Mouse (Mus musculus) lung, embryonic 16.5 days (tissue): ENCODE measurements around the gene Adcy6. TPM values are rescaled to one million over a fixed set of nuclear protein-coding genes. Genes with fewer than 3 reads are reported as not detected.

Experiments
- ATAC-seq: fragments of 200-750 bp; cut with Nextera tagmentation; 2 replicates; pipeline ENCODE4 v1.8.0; 2017; ENCODE audit warnings: low read depth, mild to moderate bottlenecking, moderate library complexity
- H3K27ac ChIP-seq: fragments of 300-500 bp; sonication (generic); 2 replicates; pipeline ENCODE4 v1.5.1; 2014; ENCODE audit warnings: mild to moderate bottlenecking, control low read depth, low read length
- H3K27me3 ChIP-seq: fragments of 300-500 bp; sonication (generic); 2 replicates; pipeline ENCODE4 v1.6.1; 2014; ENCODE audit warnings: low read depth, low read length, mixed read lengths; ENCODE audit not compliant: control insufficient read depth, insufficient read depth
- H3K36me3 ChIP-seq: fragments of 300-500 bp; sonication (generic); 2 replicates; pipeline ENCODE4 v1.6.1; 2014; ENCODE audit warnings: low read length; ENCODE audit not compliant: control insufficient read depth, insufficient read depth
- H3K4me1 ChIP-seq: fragments of 300-500 bp; sonication (generic); replicated peaks from 2 replicates; pipeline ENCODE4 v1.6.1; 2014; ENCODE audit warnings: low read length, mixed read lengths; ENCODE audit not compliant: control insufficient read depth, insufficient read depth
- H3K4me2 ChIP-seq: fragments of 300-500 bp; sonication (generic); 2 replicates; pipeline ENCODE4 v1.6.1; 2014; ENCODE audit warnings: low read depth, low read length, control low read depth
- H3K4me3 ChIP-seq: fragments of 300-500 bp; sonication (generic); 2 replicates; pipeline ENCODE4 v1.5.1; 2014; ENCODE audit warnings: mild to moderate bottlenecking, low read length, control low read depth
- H3K9ac ChIP-seq: fragments of 300-500 bp; sonication (generic); 2 replicates; pipeline ENCODE4 v1.6.1; 2014; ENCODE audit warnings: low read length, control low read depth
- H3K9me3 ChIP-seq: fragments of 300-500 bp; sonication (generic); 2 replicates; pipeline ENCODE4 v1.6.1; 2016; ENCODE audit warnings: low read length; ENCODE audit not compliant: control insufficient read depth
- WGBS: fragments of 180-500 bp; shearing (Covaris S2); extraction: QIAGEN DNeasy Blood & Tissue Kit; methylation state at CpG from one replicate; pipeline ENCODE4 v1.1.7; 2014; 5-methylcytosine and 5-hydroxymethylcytosine counted together
- polyA plus RNA-seq: library from polyadenylated mRNA; unstranded; fragments of >200 nt; fragmentation: Nextera tagmentation; extraction: Ambion mirVana; gene quantifications from 2 replicates; pipeline ENCODE4 v1.2.1, GENCODE M21; 2015

Gene Adcy6
- polyA plus RNA-seq, 1 experiment from 2014 or later: 21.7 TPM

DNA sequence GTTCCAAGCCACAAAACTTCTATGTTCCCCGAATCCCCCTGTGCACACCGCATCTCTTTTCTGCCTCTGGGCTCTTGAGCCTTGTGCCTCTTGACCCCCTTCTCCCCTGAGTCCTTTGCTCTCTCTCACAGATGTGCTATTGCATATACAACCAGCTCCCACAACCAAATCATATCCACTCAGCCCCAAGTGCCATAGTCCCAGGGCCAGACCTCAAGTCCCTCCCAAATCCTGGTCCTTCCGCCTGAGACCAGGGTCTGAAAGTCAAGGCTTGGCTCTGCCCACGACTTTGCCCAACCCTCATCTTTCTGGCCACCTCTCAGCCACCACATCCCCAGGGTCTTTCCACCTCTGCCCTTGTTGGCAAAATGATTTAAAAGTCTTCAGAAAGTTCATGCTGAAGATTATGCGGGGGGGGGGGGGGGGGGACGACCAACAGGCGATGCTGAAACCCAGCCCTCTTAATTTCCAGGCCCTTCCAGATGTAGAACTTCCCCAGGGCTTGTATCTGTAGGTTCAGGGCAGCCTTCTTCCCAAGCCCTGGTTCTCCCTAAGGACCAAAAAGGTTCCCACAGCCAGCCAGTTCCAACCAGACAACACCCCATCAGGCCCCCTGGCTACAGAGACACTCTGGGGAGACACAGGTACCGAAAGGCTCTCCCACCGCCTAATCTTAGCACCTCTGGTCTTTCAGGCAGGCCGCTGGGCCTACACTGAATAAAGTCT, 1.7 kb downstream of the Adcy6 start:
- Histone ChIP-seq H3K9ac (peak overlapping the region; percentile 92), H3K4me1 (peaks cover 29% of the 10 kb centered on the region), H3K9me3 (no peaks in the 10 kb centered on the region), H3K36me3 (peaks cover 19% of the 10 kb centered on the region), H3K27ac (peak overlapping the region; percentile 97), H3K4me2 (peak overlapping the region; percentile 86), H3K27me3 (no peaks in the 10 kb centered on the region), H3K4me3 (peak overlapping the region; percentile 90)
- no peak; the same call in 1 of the 2 replicates for ATAC-seq
- WGBS: 8% methylated on average over 9 of the region's 10 CpGs

DNA sequence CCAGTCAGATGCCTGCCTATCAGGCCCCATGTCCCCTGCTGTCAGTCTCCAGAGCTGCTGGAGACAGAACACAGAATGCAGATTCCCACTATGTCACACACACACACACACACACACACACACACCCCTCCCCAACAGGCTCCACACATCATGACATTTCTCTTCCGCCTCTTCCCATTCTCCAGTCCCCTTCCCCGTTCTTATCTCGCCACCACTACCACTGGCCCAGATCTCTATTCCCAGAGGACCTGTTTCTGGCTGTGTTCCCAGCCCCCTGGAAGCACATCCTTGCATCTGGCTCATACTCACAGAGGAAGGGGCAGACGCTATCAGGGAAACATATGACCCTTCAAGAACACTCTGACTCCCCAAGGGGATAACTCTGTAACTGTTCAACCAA, 2.3 kb downstream of the Adcy6 start:
- peak overlapping the region; percentile 92 for H3K9ac ChIP-seq
- H3K27me3 ChIP-seq: no peaks in the 10 kb centered on the region
- peaks cover 19% of the 10 kb centered on the region for H3K36me3 ChIP-seq
- H3K4me3 ChIP-seq: peak overlapping the region; percentile 90
- H3K9me3 ChIP-seq: no peaks in the 10 kb centered on the region
- ATAC-seq: peak; percentile 41
- peaks cover 35% of the 10 kb centered on the region for H3K4me1 ChIP-seq
- peak overlapping the region; percentile 86 for H3K4me2 ChIP-seq
- H3K27ac ChIP-seq: peak overlapping the region; percentile 97
- 5% methylated on average over 4 of the region's 4 CpGs for WGBS

DNA sequence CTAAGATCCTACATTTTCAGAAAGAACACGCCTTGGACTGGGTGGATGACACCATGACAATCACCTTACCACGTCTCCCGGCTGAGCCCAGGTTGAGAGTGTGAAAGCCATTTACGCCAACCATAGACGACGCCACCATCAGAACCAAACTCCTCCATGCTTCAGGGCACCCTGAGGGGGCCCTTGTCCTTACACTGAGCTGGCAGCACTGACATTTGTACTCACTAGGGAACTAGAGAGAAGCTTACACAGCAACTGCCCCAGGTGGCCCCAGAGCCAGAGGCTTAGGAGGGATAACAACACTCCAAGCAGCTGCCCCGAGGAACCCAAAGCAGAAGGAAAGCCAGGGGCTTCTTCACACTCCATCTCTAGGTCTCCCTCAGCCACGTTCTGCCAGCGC, 3.1 kb downstream of the Adcy6 start:
- H3K4me3 ChIP-seq: peak overlapping the region; percentile 90
- ATAC-seq: no peak
- H3K36me3 ChIP-seq: peaks cover 19% of the 10 kb centered on the region
- H3K27ac ChIP-seq: peak overlapping the region; percentile 62
- peak overlapping the region; percentile 44 for H3K9ac ChIP-seq
- H3K27me3 ChIP-seq: no peaks in the 10 kb centered on the region
- WGBS: 64% methylated on average over 9 of the region's 9 CpGs
- H3K4me1 ChIP-seq: peaks cover 38% of the 10 kb centered on the region
- peak overlapping the region; percentile 86 for H3K4me2 ChIP-seq
- H3K9me3 ChIP-seq: no peaks in the 10 kb centered on the region

DNA sequence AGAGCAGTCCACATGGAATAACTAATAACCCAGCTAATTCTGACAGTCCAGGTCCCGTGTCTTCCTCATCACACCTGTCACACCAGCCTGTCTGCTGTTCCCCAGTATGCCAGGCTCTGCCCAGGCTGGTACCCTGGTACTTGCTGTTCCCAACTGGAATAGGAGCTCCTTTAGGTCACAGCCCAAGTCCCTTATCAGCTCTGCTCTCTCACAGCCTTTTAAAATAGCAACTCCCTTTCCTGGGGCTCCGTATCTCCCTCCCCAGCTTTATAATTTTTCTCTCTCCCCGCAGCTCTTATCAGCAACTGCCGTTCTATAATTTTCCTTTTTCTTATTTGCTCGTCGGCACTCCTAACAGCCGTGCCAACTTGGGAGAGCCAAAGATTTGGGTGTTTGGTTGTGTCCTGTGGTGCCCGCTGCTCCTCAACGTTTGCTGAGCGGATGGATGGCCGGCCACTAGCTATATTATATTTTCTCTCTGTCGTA, 3.8 kb downstream of the Adcy6 start:
- Histone ChIP-seq H3K9ac (0 out of 2 replicates have a peak overlapping the region, but pooled peaks have one; percentile 32), H3K36me3 (peaks cover 23% of the 10 kb centered on the region), H3K9me3 (no peaks in the 10 kb centered on the region), H3K27ac (peak overlapping the region; percentile 14; the same call in 1 of the 2 replicates), H3K4me3 (no peak overlapping the region), H3K27me3 (no peaks in the 10 kb centered on the region), H3K4me2 (no peak overlapping the region; the same call in 1 of the 2 replicates), H3K4me1 (peaks cover 38% of the 10 kb centered on the region)
- 65% methylated on average over 12 of the region's 12 CpGs for WGBS
- no peak for ATAC-seq

DNA sequence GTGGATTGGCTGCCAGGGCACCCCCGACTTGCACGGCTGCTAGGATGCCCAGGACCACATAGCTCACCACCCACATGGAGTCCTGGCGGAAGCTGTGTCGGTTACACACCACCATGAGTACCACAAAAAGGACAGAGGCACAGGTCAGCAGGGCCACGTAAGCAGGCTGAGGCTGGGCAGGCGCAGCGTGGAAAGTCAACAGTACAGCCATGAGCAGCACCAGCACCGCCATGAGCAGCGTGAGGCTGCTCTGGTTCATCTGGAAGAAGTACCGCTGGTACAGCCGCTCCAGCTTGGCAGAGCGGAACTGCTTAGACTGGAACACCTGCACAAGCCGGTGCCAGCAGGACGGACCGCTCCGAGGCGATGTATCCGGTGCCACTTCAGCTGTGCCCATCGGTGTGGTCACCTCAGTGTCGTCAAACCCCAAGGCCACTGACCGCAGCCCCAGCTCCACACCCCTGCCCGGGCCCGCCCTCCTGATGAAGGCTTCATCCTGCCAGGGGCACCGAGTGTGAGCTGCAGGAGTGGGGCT, 5.8 kb downstream of the Adcy6 start:
- Histone ChIP-seq H3K4me2 (no peak overlapping the region), H3K27me3 (no peaks in the 10 kb centered on the region), H3K4me3 (no peak overlapping the region), H3K4me1 (peaks cover 38% of the 10 kb centered on the region), H3K9me3 (no peaks in the 10 kb centered on the region), H3K36me3 (peaks cover 23% of the 10 kb centered on the region), H3K27ac (no peak overlapping the region), H3K9ac (no peak overlapping the region)
- no peak for ATAC-seq
- 91% methylated on average over 24 of the region's 24 CpGs for WGBS

DNA sequence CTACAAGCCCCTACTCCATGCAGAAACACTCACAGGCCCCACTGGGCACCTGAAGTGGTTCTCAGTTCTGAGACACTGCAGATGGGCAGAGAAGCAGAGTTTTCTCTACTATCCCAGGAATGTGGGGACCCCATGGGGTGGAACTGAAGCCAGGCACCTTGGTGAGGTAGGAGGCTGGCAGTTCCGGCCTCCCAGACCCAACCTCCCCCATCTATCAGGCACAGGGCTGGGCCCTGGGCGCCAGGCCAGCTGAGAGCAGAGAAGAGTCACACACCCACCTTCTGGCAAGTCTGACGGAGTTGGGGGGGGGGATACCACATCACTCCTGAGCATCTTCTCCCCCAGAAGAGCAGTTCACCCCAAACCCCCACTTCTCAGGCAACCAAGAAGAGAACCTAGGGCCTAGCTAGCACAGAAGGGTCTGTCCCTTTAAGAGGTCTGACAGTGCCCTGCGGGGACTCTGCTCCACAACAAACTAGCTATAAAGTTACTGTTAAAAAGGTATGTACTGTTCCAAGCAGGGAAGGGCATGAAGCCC, 6.9 kb downstream of the Adcy6 start:
- Histone ChIP-seq H3K36me3 (peaks cover 26% of the 10 kb centered on the region), H3K9me3 (no peaks in the 10 kb centered on the region), H3K4me3 (peak overlapping the region; percentile 10; the same call in 1 of the 2 replicates), H3K27ac (peak overlapping the region; percentile 50), H3K9ac (peak overlapping the region; percentile 0), H3K4me1 (peaks cover 34% of the 10 kb centered on the region), H3K27me3 (no peaks in the 10 kb centered on the region), H3K4me2 (peak overlapping the region; percentile 28)
- 30% methylated on average over 4 of the region's 4 CpGs for WGBS
- ATAC-seq: no peak

DNA sequence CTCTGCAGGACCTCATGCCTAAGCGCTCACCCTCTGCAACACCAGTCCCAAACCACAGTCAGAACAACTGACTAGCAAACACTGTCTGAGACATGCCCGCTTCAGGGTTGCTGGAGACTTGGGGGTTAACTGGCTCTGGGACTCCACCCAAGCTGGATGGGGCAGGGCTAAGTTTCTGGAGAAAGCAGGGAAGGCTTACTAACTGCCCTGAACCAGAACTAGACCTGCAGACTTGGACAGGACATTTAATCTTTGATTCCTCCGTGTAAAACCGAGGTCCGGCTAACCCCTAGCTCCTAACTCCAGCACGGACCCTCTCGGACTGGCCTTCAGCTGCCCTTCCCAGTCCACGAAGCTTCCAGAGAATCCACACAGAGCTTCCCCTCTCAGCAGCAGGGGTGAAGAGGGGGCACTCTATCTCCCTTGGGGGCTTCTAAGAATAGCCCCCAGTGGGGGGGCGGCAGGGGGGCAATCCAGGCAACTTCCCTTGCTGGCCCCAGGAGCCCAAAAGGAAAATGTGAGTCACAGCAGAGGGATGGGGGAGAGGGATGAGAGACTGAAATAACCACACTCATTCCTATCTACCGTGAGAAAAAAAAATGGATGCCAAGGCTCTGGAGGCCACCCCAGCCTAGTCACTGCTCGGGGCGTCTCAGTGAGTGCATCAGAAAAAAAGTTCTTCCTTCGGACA, 7.5 kb downstream of the Adcy6 start:
- Histone ChIP-seq H3K27me3 (no peaks in the 10 kb centered on the region), H3K9ac (peak overlapping the region; percentile 14), H3K9me3 (no peaks in the 10 kb centered on the region), H3K36me3 (peaks cover 33% of the 10 kb centered on the region), H3K4me2 (peak overlapping the region; percentile 28), H3K4me3 (peak overlapping the region; percentile 10; the same call in 1 of the 2 replicates), H3K27ac (no peak overlapping the region; the same call in 1 of the 2 replicates), H3K4me1 (peaks cover 27% of the 10 kb centered on the region)
- WGBS: 49% methylated on average over 13 of the region's 13 CpGs
- peak; percentile 42; the same call in 1 of the 2 replicates for ATAC-seq

DNA sequence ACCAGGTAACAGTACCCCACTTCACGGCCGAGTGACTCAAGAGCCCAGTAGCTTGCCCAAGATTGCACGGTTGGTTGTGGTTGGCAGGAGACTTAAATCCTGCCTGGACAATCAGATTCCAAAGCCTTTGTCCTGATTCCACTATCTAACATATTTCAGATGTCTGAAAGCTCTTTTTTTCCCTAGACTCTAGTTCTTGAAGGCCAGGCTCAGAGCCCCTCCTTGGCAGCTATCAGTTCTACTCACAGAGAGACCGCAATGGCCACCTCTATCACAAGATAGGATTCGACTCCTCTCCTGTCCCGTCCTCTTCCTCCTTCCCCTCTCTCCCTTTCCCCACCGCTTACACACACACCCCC, 8.1 kb downstream of the Adcy6 start:
- Histone ChIP-seq H3K27ac (no peak overlapping the region), H3K4me3 (no peak overlapping the region), H3K9ac (peak overlapping the region; percentile 14; the same call in 1 of the 2 replicates), H3K4me1 (peaks cover 22% of the 10 kb centered on the region), H3K27me3 (no peaks in the 10 kb centered on the region), H3K9me3 (no peaks in the 10 kb centered on the region), H3K4me2 (peak overlapping the region; percentile 28; the same call in 1 of the 2 replicates), H3K36me3 (peaks cover 38% of the 10 kb centered on the region)
- 66% methylated on average over 7 of the region's 7 CpGs for WGBS
- no peak for ATAC-seq
